Mouse (Mus musculus): ENCODE measurements around the gene Muc5b.

DNA sequence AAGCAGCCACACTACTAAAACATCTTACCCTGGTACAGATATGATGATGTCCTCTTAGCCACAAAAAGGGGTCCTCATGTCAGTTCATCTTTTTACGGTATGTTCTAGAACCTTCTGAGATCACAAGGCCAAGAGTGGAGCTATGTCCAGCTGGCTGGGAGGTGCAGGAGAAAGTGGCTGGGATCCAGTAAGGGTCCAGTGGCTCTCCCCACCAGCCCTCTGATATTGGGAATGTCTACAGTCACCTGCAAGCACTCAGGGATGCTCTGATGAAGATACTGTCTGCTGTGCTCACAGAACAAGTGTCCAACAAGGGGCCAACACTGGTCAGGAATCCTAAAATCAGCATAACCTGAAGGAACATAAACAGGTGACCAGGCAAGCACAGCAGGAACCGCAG, 79.5 kb downstream of the Muc5b start, which contains the start of gene Tollip:
- TF ChIP-seq POLR2A (IDR thresholded peaks at IDR 0.05; ENCODE audit: low read depth, low read length) = no peak
- TF ChIP-seq CTCF (IDR thresholded peaks at IDR 0.05; ENCODE audit: extremely low read depth, insufficient read length, insufficient replicate concordance, low read depth, low read length) = no peak

Data from small intestine, adult 2 months (tissue).